Mouse (Mus musculus): ENCODE results near the gene Mapre1.
A peak's percentile ranks its signal among the peaks of the same experiment; 100 is the strongest.

- TF ChIP-seq CTCF (IDR thresholded peaks at IDR 0.05; ENCODE audit: low read depth) (no peak), EP300 (IDR thresholded peaks at IDR 0.05; ENCODE audit: low read depth) (peak; percentile 68)
Measured at GRCm38 (mm10) chr2:153724424-153724823, 16.6 kb upstream of the Mapre1 start.

Measured in liver, embryonic 14.5 days (tissue).